32 mouse cellular contexts compared by ENCODE assay signal in the genomic region with DNA sequence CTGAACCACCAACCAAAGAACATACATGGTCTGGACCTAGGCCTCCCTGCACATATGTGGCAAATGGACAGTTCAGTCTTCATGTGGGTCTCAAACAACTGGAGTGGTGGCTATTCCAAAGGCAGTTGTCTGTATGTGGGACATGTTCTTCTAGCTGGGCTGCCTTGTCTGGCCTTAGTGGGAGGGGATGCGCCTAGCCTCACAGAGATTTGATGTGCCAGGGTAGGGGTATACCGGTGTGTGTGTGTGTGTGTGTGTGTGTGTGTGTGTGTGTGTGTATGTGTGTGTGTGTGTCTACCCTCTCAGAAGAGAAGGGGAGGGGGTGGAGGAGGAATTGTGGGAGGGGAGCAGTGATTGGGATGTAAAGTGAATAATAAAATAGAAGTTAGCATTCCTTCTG.
"Had no signal": no experiment of that assay in that cellular context is flagged by ENCODE, and none has a peak within 500 bp of the region (broad histone marks: within the 10 kb centered on the region; RNA-seq: fewer than 3 reads in every experiment).

No protein-coding gene starts in this region.

- H3K4me3 ChIP-seq: limb, embryonic 10.5 days; limb, embryonic 12.5 days; limb, embryonic 13.5 days; limb, embryonic 15.5 days; liver, embryonic 12.5 days; liver, embryonic 13.5 days; liver, embryonic 15.5 days; lung, embryonic 15.5 days; megakaryocyte, embryonic 14.5 days; midbrain, embryonic 10.5 days; midbrain, embryonic 12.5 days; midbrain, embryonic 13.5 days; midbrain, embryonic 15.5 days; myocyte; neural tube, embryonic 12.5 days had no signal

- H3K27me3 ChIP-seq: limb, embryonic 12.5 days; limb, embryonic 13.5 days; limb, embryonic 15.5 days; liver, embryonic 12.5 days; liver, embryonic 13.5 days; liver, embryonic 15.5 days; lung, embryonic 15.5 days; megakaryocyte, embryonic 14.5 days; midbrain, embryonic 12.5 days; midbrain, embryonic 13.5 days; midbrain, embryonic 15.5 days; neural tube, embryonic 12.5 days had no signal

- ATAC-seq: liver, embryonic 12.5 days; liver, postnatal 0 days; lung, postnatal 0 days; midbrain, embryonic 13.5 days; midbrain, embryonic 15.5 days; midbrain, embryonic 16.5 days had no signal

- DNase-seq: left cerebral cortex, postnatal 4 days; liver; liver, embryonic 13.5 days; liver, postnatal 0 days; lung, adult 18-20 months; lung, adult 2 months; lung, embryonic 14.5 days; lung, postnatal 10 days; lung, postnatal 14 days; lung, postnatal 36 days; lung, postnatal 4 days; midbrain, embryonic 14.5 days had no signal

- H3K36me3 ChIP-seq: limb, embryonic 10.5 days; limb, embryonic 12.5 days; limb, embryonic 13.5 days; limb, embryonic 15.5 days; liver, embryonic 12.5 days; liver, embryonic 13.5 days; liver, embryonic 15.5 days; lung, embryonic 15.5 days; midbrain, embryonic 10.5 days; midbrain, embryonic 12.5 days; midbrain, embryonic 13.5 days; midbrain, embryonic 15.5 days; neural tube, embryonic 12.5 days had no signal

- H3K9ac ChIP-seq: limb, embryonic 12.5 days; limb, embryonic 13.5 days; limb, embryonic 15.5 days; liver, embryonic 12.5 days; liver, embryonic 13.5 days; liver, embryonic 14.5 days; liver, embryonic 15.5 days; liver, postnatal 0 days; lung, embryonic 14.5 days; lung, embryonic 15.5 days; midbrain, embryonic 12.5 days; midbrain, embryonic 13.5 days; midbrain, embryonic 15.5 days; neural tube, embryonic 12.5 days had no signal

- H3K9me3 ChIP-seq: limb, embryonic 10.5 days; limb, embryonic 12.5 days; limb, embryonic 13.5 days; limb, embryonic 15.5 days; liver, embryonic 12.5 days; liver, embryonic 13.5 days; liver, embryonic 15.5 days; lung, embryonic 15.5 days; midbrain, embryonic 10.5 days; midbrain, embryonic 12.5 days; midbrain, embryonic 13.5 days; midbrain, embryonic 15.5 days; neural tube, embryonic 12.5 days had no signal

- H3K27ac ChIP-seq: limb, embryonic 10.5 days; limb, embryonic 12.5 days; limb, embryonic 13.5 days; limb, embryonic 15.5 days; liver, embryonic 12.5 days; liver, embryonic 13.5 days; liver, embryonic 14.5 days; liver, embryonic 15.5 days; lung, embryonic 15.5 days; macrophage; midbrain, embryonic 10.5 days; midbrain, embryonic 12.5 days; midbrain, embryonic 13.5 days; midbrain, embryonic 15.5 days; neural tube, embryonic 12.5 days had no signal

- H3K4me1 ChIP-seq: limb, embryonic 10.5 days; limb, embryonic 12.5 days; limb, embryonic 13.5 days; limb, embryonic 15.5 days; liver, embryonic 12.5 days; liver, embryonic 13.5 days; liver, embryonic 15.5 days; lung, embryonic 15.5 days; megakaryocyte, embryonic 14.5 days; midbrain, embryonic 10.5 days; midbrain, embryonic 12.5 days; midbrain, embryonic 13.5 days; midbrain, embryonic 15.5 days; neural tube, embryonic 12.5 days had no signal

- H3K4me2 ChIP-seq: limb, embryonic 12.5 days; limb, embryonic 13.5 days; limb, embryonic 15.5 days; liver, embryonic 11.5 days; liver, embryonic 12.5 days; liver, embryonic 13.5 days; liver, embryonic 15.5 days; lung, embryonic 14.5 days; lung, embryonic 15.5 days; midbrain, embryonic 11.5 days; midbrain, embryonic 12.5 days; midbrain, embryonic 13.5 days; midbrain, embryonic 15.5 days; neural tube, embryonic 12.5 days had no signal
